Mouse (Mus musculus): ENCODE results near the gene Uts2b.

DNA sequence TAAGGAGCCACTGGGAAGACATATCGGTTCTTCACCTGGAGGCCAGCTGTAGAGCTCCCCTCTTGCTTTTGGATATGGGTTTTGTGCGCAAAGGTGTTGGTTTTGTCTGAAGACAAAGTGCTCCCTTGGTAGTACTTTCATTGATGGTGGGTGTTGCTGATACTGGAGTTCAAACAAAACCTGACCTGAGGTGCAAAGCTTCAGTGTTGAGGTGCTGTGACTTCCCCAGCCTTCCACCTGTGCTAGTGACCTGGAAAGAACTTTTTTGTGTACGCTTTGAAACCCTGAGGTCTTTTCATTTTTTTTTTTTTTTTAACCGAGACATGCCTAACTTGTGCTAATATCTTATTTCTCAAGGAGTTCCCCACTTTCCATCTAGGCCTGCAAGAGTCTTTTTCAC is 20.3 kb upstream of the Uts2b start:
- no peak for TF ChIP-seq CTCF (IDR thresholded peaks at IDR 0.05; ENCODE audit: extremely low read depth, insufficient read depth, insufficient read length, insufficient replicate concordance)
- no peak for TF ChIP-seq POLR2A (IDR thresholded peaks at IDR 0.05; ENCODE audit: low read depth, low read length)

Data from spleen, adult 2 months (tissue).